Mouse (Mus musculus) bone marrow macrophage, adult 2 months (primary cell): ENCODE measurements around the gene Hpf1.

ENCODE experiments used
- CTCF ChIP-seq: IDR thresholded peaks from 2 replicates; pipeline ENCODE4 v1.5.1; 2012; ENCODE audit warnings: low read depth, mild to moderate bottlenecking, low read length, moderate library complexity
- POLR2A ChIP-seq: IDR thresholded peaks from 2 replicates; pipeline ENCODE4 v1.6.1; 2012; ENCODE audit warnings: mild to moderate bottlenecking, low read depth, low read length, borderline replicate concordance

- TF ChIP-seq CTCF (no peak), POLR2A (no peak)
These were observed 47.8 kb upstream of the Hpf1 start for GRCm38 (mm10) chr8:60842388-60842787.
